Mouse (Mus musculus) hindbrain, embryonic 16.5 days (tissue): ENCODE data around the gene Gm136. TPM values are rescaled to one million over a fixed set of nuclear protein-coding genes. Genes with fewer than 3 reads are reported as not detected.
A peak's percentile ranks its signal among the peaks of the same experiment; 100 is the strongest.

ENCODE experiments used
- ATAC-seq: fragments of 200-750 bp; cut with Nextera tagmentation; 2 replicates; pipeline ENCODE4 v1.8.0; 2017; ENCODE audit warnings: moderate TSS enrichment, moderate library complexity
- H3K27ac ChIP-seq: fragments of 300-500 bp; sonication (generic); 2 replicates; pipeline ENCODE4 v1.5.1; 2014; ENCODE audit warnings: low read depth, mild to moderate bottlenecking, control low read depth, low read length, moderate library complexity
- H3K27me3 ChIP-seq: fragments of 300-500 bp; sonication (generic); replicated peaks from 2 replicates; pipeline ENCODE4 v1.6.1; 2014; ENCODE audit warnings: low read length; ENCODE audit not compliant: control insufficient read depth, insufficient read depth
- H3K36me3 ChIP-seq: fragments of 300-500 bp; sonication (generic); 2 replicates; pipeline ENCODE4 v1.6.1; 2014; ENCODE audit warnings: mild to moderate bottlenecking, low read length, moderate library complexity, mixed read lengths; ENCODE audit not compliant: control insufficient read depth, insufficient read depth
- H3K4me1 ChIP-seq: fragments of 300-500 bp; sonication (generic); 2 replicates; pipeline ENCODE4 v1.6.1; 2014; ENCODE audit warnings: low read depth, low read length; ENCODE audit not compliant: control insufficient read depth, insufficient read depth
- H3K4me2 ChIP-seq: fragments of 300-500 bp; sonication (generic); 2 replicates; pipeline ENCODE4 v1.6.1; 2014; ENCODE audit warnings: mild to moderate bottlenecking, low read length, control low read depth, moderate library complexity
- H3K4me3 ChIP-seq: fragments of 300-500 bp; sonication (generic); 2 replicates; pipeline ENCODE4 v1.5.1; 2014; ENCODE audit warnings: mild to moderate bottlenecking, low read length, control low read depth, moderate library complexity
- H3K9ac ChIP-seq: fragments of 300-500 bp; sonication (generic); 2 replicates; pipeline ENCODE4 v1.6.1; 2014; ENCODE audit warnings: low read depth, mild to moderate bottlenecking, control low read depth, low read length, moderate library complexity
- H3K9me3 ChIP-seq: fragments of 300-500 bp; sonication (generic); 2 replicates; pipeline ENCODE4 v1.6.1; 2014; ENCODE audit warnings: mild to moderate bottlenecking, low read length, moderate library complexity; ENCODE audit not compliant: control insufficient read depth
- WGBS: fragments of 180-500 bp; shearing (Covaris S2); extraction: QIAGEN DNeasy Blood & Tissue Kit; methylation state at CpG from one replicate; pipeline ENCODE4 v1.1.7; 2014; 5-methylcytosine and 5-hydroxymethylcytosine counted together
- polyA plus RNA-seq: library from polyadenylated mRNA; unstranded; fragments of >200 nt; fragmentation: Nextera tagmentation; extraction: Ambion mirVana; gene quantifications from 2 replicates; pipeline ENCODE4 v1.2.1, GENCODE M21; 2015

Gene Gm136
- not detected in 2 replicates for polyA plus RNA-seq

GRCm38 (mm10) chr4:34756163-34756562 lies at the start of gene Gm136:
Gene Gm136, minus strand, starts transcription at chr4:34756263.
- H3K9me3 ChIP-seq, result no peaks in the 10 kb centered on the region
- no peak for ATAC-seq
- no peaks in the 10 kb centered on the region for H3K36me3 ChIP-seq
- H3K9ac ChIP-seq, result no peak within 1 kb of the TSS
- WGBS, result 90% methylated on average over 1 of the region's 1 CpGs
- H3K4me3 ChIP-seq, result no peak within 1 kb of the TSS
- no peak within 1 kb of the TSS for H3K4me2 ChIP-seq
- H3K27me3 ChIP-seq, result no peaks in the 10 kb centered on the region
- no peaks in the 10 kb centered on the region for H3K4me1 ChIP-seq
- no peak within 1 kb of the TSS for H3K27ac ChIP-seq

GRCm38 (mm10) chr4:34801166-34802034 lies 45.3 kb upstream of the Gm136 start:
- H3K36me3 ChIP-seq, result peaks cover 6% of the 10 kb centered on the region; the same call in 1 of the 2 replicates
- H3K4me2 ChIP-seq, result no peak overlapping the region
- ATAC-seq, result peak; percentile 50; the same call in 1 of the 2 replicates
- H3K4me1 ChIP-seq, result no peaks in the 10 kb centered on the region
- no peak overlapping the region for H3K4me3 ChIP-seq
- WGBS, result 76% methylated on average over 13 of the region's 14 CpGs
- H3K9me3 ChIP-seq, result no peaks in the 10 kb centered on the region
- H3K27ac ChIP-seq, result no peak overlapping the region
- no peak overlapping the region for H3K9ac ChIP-seq
- H3K27me3 ChIP-seq, result no peaks in the 10 kb centered on the region

DNA sequence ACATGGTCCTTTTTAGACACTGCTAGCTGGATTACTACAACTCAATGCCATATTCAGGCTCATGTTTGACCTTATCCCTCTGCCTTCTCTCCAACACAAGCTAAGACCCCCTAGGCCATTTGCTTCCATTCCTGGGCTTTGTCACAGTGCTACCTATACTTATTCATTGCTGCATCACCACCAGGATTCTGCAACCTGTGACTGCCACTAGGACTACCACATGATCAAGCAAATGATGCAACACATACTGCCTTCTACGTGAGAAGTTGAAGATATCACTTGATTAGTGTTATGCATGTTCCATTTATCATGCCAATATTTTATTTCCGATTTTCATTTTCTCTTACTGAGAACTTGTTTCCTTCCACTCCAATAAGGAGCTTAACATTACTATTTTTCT lies 41.9 kb upstream of the Gm136 start:
- H3K4me1 ChIP-seq, result no peaks in the 10 kb centered on the region
- H3K36me3 ChIP-seq, result no peaks in the 10 kb centered on the region
- no peak overlapping the region for H3K4me2 ChIP-seq
- H3K9ac ChIP-seq, result no peak overlapping the region
- 95% methylated on average over 2 of the region's 2 CpGs for whole genome bisulfite sequencing
- no peak for ATAC-seq
- H3K27me3 ChIP-seq, result no peaks in the 10 kb centered on the region
- no peak overlapping the region for H3K27ac ChIP-seq
- no peak overlapping the region for H3K4me3 ChIP-seq
- no peaks in the 10 kb centered on the region for H3K9me3 ChIP-seq

DNA sequence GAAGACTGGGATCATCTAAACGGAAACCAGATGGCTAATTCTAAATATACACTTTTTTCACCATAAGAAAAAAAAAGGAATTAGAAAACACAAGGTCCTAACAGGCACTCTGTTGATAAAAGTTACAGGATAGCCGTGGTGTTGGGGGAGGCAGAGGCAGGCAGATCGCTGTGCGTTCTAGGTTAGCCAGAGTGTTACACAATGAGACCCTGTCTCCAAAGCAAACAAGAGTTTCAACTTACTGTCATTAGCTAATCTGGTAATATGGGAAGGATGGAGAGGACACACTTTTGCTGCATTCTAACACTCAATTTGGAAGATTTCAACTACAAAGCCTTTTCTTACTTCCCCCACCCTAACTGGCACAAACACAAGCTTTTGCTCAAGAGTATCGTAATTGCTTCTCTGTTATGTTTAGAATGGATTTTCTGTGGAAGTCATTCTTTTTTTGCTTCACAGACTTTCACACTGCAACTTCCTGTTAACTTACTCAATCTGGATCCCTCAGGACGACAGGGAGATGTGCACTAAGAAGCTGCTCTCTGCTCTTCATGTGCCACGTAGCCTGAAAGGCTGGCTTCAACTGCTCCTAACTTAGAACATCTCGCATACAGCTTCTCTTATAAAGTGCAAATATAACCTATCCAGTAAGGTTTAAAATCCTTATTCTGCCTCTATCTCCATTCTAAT lies 41.4 kb upstream of the Gm136 start:
- no peaks in the 10 kb centered on the region for H3K4me1 ChIP-seq

DNA sequence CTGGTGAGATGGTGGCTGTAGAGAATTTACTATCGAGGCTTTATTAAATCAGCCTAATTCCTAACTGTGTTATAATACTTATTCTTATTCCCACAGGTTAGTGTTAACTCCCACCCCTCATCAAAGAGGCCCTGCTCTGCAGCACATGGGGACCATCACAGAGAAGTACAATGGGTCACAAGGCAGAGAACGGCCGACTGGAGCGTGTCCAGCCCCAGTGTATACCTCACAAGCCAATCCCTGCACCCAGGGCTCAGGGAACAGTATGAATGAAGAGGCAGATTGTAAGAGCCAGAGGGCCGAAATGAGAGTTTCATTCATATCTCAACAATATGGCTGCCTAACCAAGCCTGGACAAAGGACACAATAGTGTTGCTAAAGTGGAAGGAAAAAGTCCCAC lies 40.2 kb upstream of the Gm136 start:
- Histone ChIP-seq H3K9ac (no peak overlapping the region), H3K36me3 (no peaks in the 10 kb centered on the region), H3K4me2 (no peak overlapping the region), H3K9me3 (no peaks in the 10 kb centered on the region), H3K4me1 (no peaks in the 10 kb centered on the region), H3K4me3 (no peak overlapping the region), H3K27ac (no peak overlapping the region), H3K27me3 (no peaks in the 10 kb centered on the region)
- ATAC-seq, result peak; percentile 46; the same call in 1 of the 2 replicates
- WGBS, result 81% methylated on average over 5 of the region's 5 CpGs

More for the DNA sequence above, 41.4 kb upstream of the Gm136 start:
- no peak overlapping the region for H3K9ac ChIP-seq
- ATAC-seq, result no peak
- H3K4me3 ChIP-seq, result no peak overlapping the region
- H3K36me3 ChIP-seq, result no peaks in the 10 kb centered on the region
- no peak overlapping the region for H3K27ac ChIP-seq
- H3K4me2 ChIP-seq, result no peak overlapping the region
- H3K9me3 ChIP-seq, result no peaks in the 10 kb centered on the region
- H3K27me3 ChIP-seq, result no peaks in the 10 kb centered on the region
- WGBS, result 86% methylated on average over 8 of the region's 8 CpGs

GRCm38 (mm10) chr4:34786476-34786875 lies 30.4 kb upstream of the Gm136 start:
- Histone ChIP-seq H3K36me3 (no peaks in the 10 kb centered on the region), H3K9ac (no peak overlapping the region), H3K4me1 (no peaks in the 10 kb centered on the region), H3K27me3 (no peaks in the 10 kb centered on the region), H3K4me2 (no peak overlapping the region), H3K4me3 (no peak overlapping the region), H3K9me3 (no peaks in the 10 kb centered on the region), H3K27ac (no peak overlapping the region)
- WGBS, result 87% methylated on average over 3 of the region's 3 CpGs
- no peak for ATAC-seq

GRCm38 (mm10) chr4:34785646-34786045 lies 29.6 kb upstream of the Gm136 start:
- Histone ChIP-seq H3K9ac (no peak overlapping the region), H3K9me3 (no peaks in the 10 kb centered on the region), H3K36me3 (no peaks in the 10 kb centered on the region), H3K4me1 (no peaks in the 10 kb centered on the region), H3K27me3 (no peaks in the 10 kb centered on the region), H3K27ac (no peak overlapping the region), H3K4me3 (no peak overlapping the region), H3K4me2 (no peak overlapping the region)
- no peak for ATAC-seq
- WGBS, result 82% methylated on average over 2 of the region's 2 CpGs

- 55% methylated on average over 5 of the region's 5 CpGs for WGBS
- no peak overlapping the region for H3K27ac ChIP-seq
- no peaks in the 10 kb centered on the region for H3K4me1 ChIP-seq
- H3K36me3 ChIP-seq, result no peaks in the 10 kb centered on the region
- no peaks in the 10 kb centered on the region for H3K9me3 ChIP-seq
- no peak overlapping the region for H3K9ac ChIP-seq
- H3K4me3 ChIP-seq, result no peak overlapping the region
- no peaks in the 10 kb centered on the region for H3K27me3 ChIP-seq
- no peak for ATAC-seq
- H3K4me2 ChIP-seq, result no peak overlapping the region
Observed at GRCm38 (mm10) chr4:34784865-34785264, 28.8 kb upstream of the Gm136 start.

DNA sequence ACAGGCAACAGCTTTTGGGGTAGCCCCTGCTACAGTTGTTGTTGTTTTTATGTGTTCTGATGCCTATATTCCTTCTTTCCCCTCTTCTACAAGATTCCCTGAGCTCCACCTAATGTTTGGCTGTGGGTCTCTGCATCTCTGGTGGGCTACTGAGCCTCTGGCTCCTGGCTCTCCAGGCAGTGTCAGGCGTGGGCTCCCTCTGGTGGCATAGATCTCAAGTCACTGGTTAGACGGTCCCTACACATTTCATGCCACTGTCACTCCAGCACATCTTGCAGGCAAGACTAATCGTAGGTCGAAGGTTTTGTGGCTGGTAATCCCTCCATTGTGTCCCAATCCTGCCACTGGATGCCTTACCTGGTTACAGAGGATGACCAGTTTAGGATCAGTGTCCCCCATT lies 26.7 kb upstream of the Gm136 start:
- 42% methylated on average over 4 of the region's 4 CpGs for WGBS
- Histone ChIP-seq H3K4me3 (no peak overlapping the region), H3K4me1 (no peaks in the 10 kb centered on the region), H3K36me3 (no peaks in the 10 kb centered on the region), H3K9ac (no peak overlapping the region), H3K27ac (no peak overlapping the region), H3K27me3 (no peaks in the 10 kb centered on the region), H3K9me3 (no peaks in the 10 kb centered on the region), H3K4me2 (no peak overlapping the region)
- no peak for ATAC-seq
